Mouse (Mus musculus) heart, adult 2 months (tissue): ENCODE measurements at regions not wholly inside any gene's neighbourhood (a gene's known extent, or its start where the extent isn't known, plus 50 kb on each side); places are given as distances from the start of the nearest gene placed in this dataset.

Experiments
- DNase-seq, 2 experiments: peaks; one replicate each; pipeline ENCODE4 v3.0.0; 2021
- H3K27ac ChIP-seq: fragments of 200-600 bp; 2 replicates; pipeline ENCODE4 v1.8.1; 2022
- H3K27me3 ChIP-seq: fragments of 200-500 bp; 2 replicates; pipeline ENCODE4 v1.6.1; 2012; ENCODE audit warnings: mild to moderate bottlenecking, low read length, inconsistent platforms, mixed read lengths; ENCODE audit not compliant: control insufficient read depth, insufficient read depth
- H3K36me3 ChIP-seq: fragments of 200-500 bp; 2 replicates; pipeline ENCODE4 v1.6.1; 2012; ENCODE audit warnings: low read length, inconsistent platforms; ENCODE audit not compliant: control insufficient read depth, insufficient read depth
- H3K4me1 ChIP-seq: fragments of 200-500 bp; 2 replicates; pipeline ENCODE4 v1.6.1; 2011; ENCODE audit warnings: low read length; ENCODE audit not compliant: control insufficient read depth, insufficient read depth
- H3K4me3 ChIP-seq: fragments of 200-600 bp; 2 replicates; pipeline ENCODE4 v1.8.1; 2022
- H3K79me2 ChIP-seq: fragments of 200-500 bp; replicated peaks from 2 replicates; pipeline ENCODE4 v1.6.1; 2012; ENCODE audit warnings: mild to moderate bottlenecking, inconsistent platforms, low read length, moderate library complexity, mixed read lengths; ENCODE audit not compliant: control insufficient read depth, insufficient read depth
- H3K9ac ChIP-seq: fragments of 200-500 bp; 2 replicates; pipeline ENCODE4 v1.6.1; 2012; ENCODE audit warnings: low read depth, mild to moderate bottlenecking, control low read depth, inconsistent platforms, low read length, mixed read lengths
- CTCF ChIP-seq: fragments of 200-600 bp; IDR thresholded peaks from 2 replicates; pipeline ENCODE4 v1.8.1; 2022; ENCODE audit warnings: antibody characterized with exemption, mild to moderate bottlenecking, moderate library complexity
- EP300 ChIP-seq: fragments of 200-500 bp; IDR thresholded peaks from 2 replicates; pipeline ENCODE4 v1.6.1; 2011; ENCODE audit warnings: low read depth, low read length, control low read depth; ENCODE audit not compliant: insufficient read depth
- POLR2A ChIP-seq: fragments of 200-500 bp; IDR thresholded peaks from 2 replicates; pipeline ENCODE4 v1.6.1; 2011; ENCODE audit warnings: mild to moderate bottlenecking, low read depth, low read length, control low read depth; ENCODE audit not compliant: insufficient read depth
- WGBS: fragments of 180-500 bp; shearing (Covaris S2); methylation state at CpG from one replicate; pipeline ENCODE4 v1.1.7; 2018; 5-methylcytosine and 5-hydroxymethylcytosine counted together
- intact Hi-C: fragments of 180-260 bp; cut with DNase I; formaldehyde crosslinking; loops from one replicate; pipeline ENCODE4 v1.15.1; 2025

DNA sequence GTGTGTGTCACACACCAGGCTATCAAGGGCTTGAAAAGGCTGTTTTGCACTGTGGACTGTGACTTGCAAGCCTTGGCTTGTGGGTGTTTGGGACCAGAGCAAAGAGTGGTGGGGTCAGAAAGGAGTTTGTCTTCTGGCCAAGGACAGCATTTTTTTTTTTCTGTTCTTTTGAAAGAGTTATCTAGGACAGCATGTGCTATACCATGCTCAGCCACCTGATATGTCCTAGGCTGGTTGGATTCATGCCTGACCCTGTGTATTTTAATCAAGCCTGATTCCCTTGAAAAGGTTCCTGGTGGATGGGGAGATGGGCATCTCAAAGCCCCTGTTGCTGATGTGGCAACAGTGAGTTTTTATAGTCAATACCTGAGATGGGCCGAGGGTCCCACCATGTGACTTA is 61.2 kb upstream of the Serp2 start:
- H3K79me2 ChIP-seq, result no peaks in the 10 kb centered on the region
- intact Hi-C loops, result loop anchor here (5.0 kb wide), 1 partner anchor 254 kb away; no protein-coding TSS in a partner anchor
- no peak overlapping the region for H3K4me3 ChIP-seq
- 94% methylated on average over 1 of the region's 1 CpGs for WGBS
- H3K27ac ChIP-seq, result peak overlapping the region; percentile 11; the same call in 1 of the 2 replicates
- peaks cover 11% of the 10 kb centered on the region for H3K4me1 ChIP-seq
- DNase-seq, result no peak
- TF ChIP-seq POLR2A (no peak), CTCF (no peak), EP300 (no peak)
- 0 out of 2 replicates have a peak, but pooled peaks cover 1% of the 10 kb centered on the region for H3K36me3 ChIP-seq
- H3K27me3 ChIP-seq, result no peaks in the 10 kb centered on the region
- no peak overlapping the region for H3K9ac ChIP-seq

- H3K36me3 ChIP-seq, result 0 out of 2 replicates have a peak, but pooled peaks cover 1% of the 10 kb centered on the region
- no peaks in the 10 kb centered on the region for H3K27me3 ChIP-seq
- peak in 1 of 2 experiments; percentile 48 for DNase-seq
- no peaks in the 10 kb centered on the region for H3K79me2 ChIP-seq
- TF ChIP-seq CTCF, result no peak
- TF ChIP-seq EP300, result no peak
- TF ChIP-seq POLR2A, result no peak
- H3K9ac ChIP-seq, result no peak overlapping the region
- H3K4me1 ChIP-seq, result peaks cover 8% of the 10 kb centered on the region
- WGBS, result 65% methylated on average over 11 of the region's 11 CpGs
- intact Hi-C loops, result loop anchor here (5.0 kb wide), 1 partner anchor 255 kb away; no protein-coding TSS in a partner anchor
- no peak overlapping the region for H3K4me3 ChIP-seq
- H3K27ac ChIP-seq, result peak overlapping the region; percentile 11
Measured at GRCm38 (mm10) chr14:76617447-76617846, 60.8 kb upstream of the Serp2 start.

DNA sequence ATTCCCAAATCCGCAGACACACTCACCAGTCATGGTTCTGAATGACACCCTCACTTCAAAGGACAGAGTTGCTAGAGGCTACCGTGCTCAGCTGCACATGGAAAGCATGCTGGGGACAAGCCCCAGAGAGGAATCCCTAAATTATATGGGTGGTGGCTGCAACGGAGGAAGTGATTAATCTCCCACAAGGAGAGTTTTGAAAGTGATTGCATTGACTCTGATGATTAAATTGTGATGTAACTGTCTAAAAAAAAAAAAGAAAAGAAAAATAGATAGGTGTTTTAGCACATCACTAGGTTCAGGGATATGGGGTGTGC is 59.6 kb upstream of the Serp2 start:
- TF ChIP-seq POLR2A (no peak), EP300 (no peak), CTCF (no peak)
- Histone ChIP-seq H3K4me1 (peaks cover 5% of the 10 kb centered on the region), H3K27me3 (no peaks in the 10 kb centered on the region), H3K36me3 (no peaks in the 10 kb centered on the region), H3K4me3 (no peak overlapping the region), H3K79me2 (no peaks in the 10 kb centered on the region), H3K9ac (no peak overlapping the region), H3K27ac (no peak overlapping the region)
- no peak for DNase-seq
- WGBS, result 67% methylated on average over 3 of the region's 3 CpGs
- intact Hi-C loops, result loop anchor here (5.0 kb wide), 1 partner anchor 256 kb away; no protein-coding TSS in a partner anchor

DNA sequence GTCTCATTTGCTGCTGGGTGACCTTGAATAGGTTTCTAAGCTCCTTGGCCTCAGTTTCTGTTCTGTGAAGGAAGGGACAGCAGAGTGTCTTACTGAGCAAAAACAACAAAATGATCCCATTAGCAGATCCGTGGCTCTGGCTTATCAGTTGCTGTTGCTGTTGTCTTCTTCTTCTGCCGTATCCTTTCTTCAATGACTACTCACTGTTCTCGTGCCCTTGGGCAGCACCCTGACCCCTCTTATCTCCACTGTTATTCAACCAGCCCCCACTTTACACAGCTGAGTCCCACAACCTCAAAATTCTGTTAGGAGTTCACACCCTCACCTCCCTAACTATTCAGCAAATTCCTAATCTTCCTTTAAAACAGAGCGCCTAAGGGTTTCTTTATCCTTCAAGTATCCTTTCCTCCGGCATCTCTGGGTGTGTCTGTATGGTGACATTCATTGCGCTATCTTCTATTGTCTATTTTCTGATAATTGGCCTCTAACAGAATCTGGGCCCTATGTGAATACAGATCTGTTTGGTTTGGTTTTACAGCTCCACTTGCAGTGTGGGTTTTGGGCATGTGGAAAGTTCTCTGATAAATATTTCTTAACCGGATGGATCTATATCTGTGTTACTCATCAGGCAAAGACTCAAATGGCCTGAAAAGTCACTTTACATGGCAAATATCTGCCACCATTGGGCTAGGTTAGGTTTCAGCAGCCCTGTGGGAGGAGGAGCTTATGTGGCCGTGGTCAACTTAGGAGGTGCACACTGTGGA is 59.1 kb upstream of the Serp2 start:
- 79% methylated on average over 8 of the region's 8 CpGs for WGBS
- no peak overlapping the region for H3K27ac ChIP-seq
- H3K9ac ChIP-seq, result no peak overlapping the region
- no peaks in the 10 kb centered on the region for H3K27me3 ChIP-seq
- peaks cover 7% of the 10 kb centered on the region for H3K4me1 ChIP-seq
- no peak overlapping the region for H3K4me3 ChIP-seq
- intact Hi-C loops, result loop anchor here (5.0 kb wide), 1 partner anchor 257 kb away; no protein-coding TSS in a partner anchor
- no peak for TF ChIP-seq POLR2A
- no peak for TF ChIP-seq CTCF
- no peak for TF ChIP-seq EP300
- H3K79me2 ChIP-seq, result no peaks in the 10 kb centered on the region
- no peak for DNase-seq
- no peaks in the 10 kb centered on the region for H3K36me3 ChIP-seq

- H3K27me3 ChIP-seq, result no peaks in the 10 kb centered on the region
- no peak overlapping the region for H3K4me3 ChIP-seq
- WGBS, result 87% methylated on average over 11 of the region's 11 CpGs
- DNase-seq, result no peak
- TF ChIP-seq EP300, result no peak
- TF ChIP-seq POLR2A, result no peak
- TF ChIP-seq CTCF, result no peak
- peaks cover 7% of the 10 kb centered on the region for H3K4me1 ChIP-seq
- no peaks in the 10 kb centered on the region for H3K79me2 ChIP-seq
- H3K9ac ChIP-seq, result no peak overlapping the region
- intact Hi-C loops, result loop anchor here (5.0 kb wide), 1 partner anchor 257 kb away; no protein-coding TSS in a partner anchor
- H3K27ac ChIP-seq, result no peak overlapping the region
- H3K36me3 ChIP-seq, result no peaks in the 10 kb centered on the region
Measured at GRCm38 (mm10) chr14:76615182-76615581, 58.5 kb upstream of the Serp2 start.

DNA sequence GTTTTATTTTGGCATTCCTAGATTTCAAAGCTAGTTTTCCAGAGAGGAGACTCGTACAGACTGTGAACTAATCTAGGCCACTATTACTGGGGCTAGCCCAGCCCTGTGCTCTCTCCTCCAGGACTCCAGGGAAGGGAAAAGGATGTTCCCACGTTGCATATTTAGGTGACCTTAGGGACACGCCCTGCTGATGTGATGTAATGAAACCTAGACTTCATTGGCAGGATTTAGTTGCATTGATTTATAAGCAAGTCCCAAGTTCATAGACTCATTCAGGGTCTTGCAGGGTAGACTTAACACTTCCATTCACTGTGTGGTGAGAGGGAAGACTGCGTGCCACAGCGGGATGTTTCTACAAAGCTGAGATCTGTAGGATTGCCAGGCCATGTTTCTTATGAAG is 58.0 kb upstream of the Serp2 start:
- WGBS, result 66% methylated on average over 5 of the region's 5 CpGs
- Histone ChIP-seq H3K4me1 (peaks cover 7% of the 10 kb centered on the region), H3K27ac (no peak overlapping the region; the same call in 1 of the 2 replicates)

More for the DNA sequence above, 58.0 kb upstream of the Serp2 start:
- Histone ChIP-seq H3K27me3 (no peaks in the 10 kb centered on the region), H3K4me3 (no peak overlapping the region), H3K79me2 (no peaks in the 10 kb centered on the region), H3K9ac (no peak overlapping the region), H3K36me3 (no peaks in the 10 kb centered on the region)
- intact Hi-C loops, result loop anchor here (5.0 kb wide), 3 partner anchors 88 to 258 kb away; no protein-coding TSS in a partner anchor
- no peak for DNase-seq
- TF ChIP-seq POLR2A, result no peak
- TF ChIP-seq EP300, result no peak
- no peak for TF ChIP-seq CTCF
